Mouse (Mus musculus) liver, adult (tissue): Measurements from ENCODE around the gene Sos1.

Experiments
- GATA4 ChIP-seq: IDR thresholded peaks from 2 replicates; pipeline ENCODE4 v1.6.1; 2014; ENCODE audit warnings: mild to moderate bottlenecking, low read length; ENCODE audit not compliant: insufficient replicate concordance

Gene Sos1

GRCm38 (mm10) chr17:80390024-80390423 is 90.2 kb downstream of the Sos1 start:
- TF ChIP-seq GATA4: no peak

- TF ChIP-seq GATA4: no peak
Measured at GRCm38 (mm10) chr17:80385671-80386070, 94.6 kb downstream of the Sos1 start.

- no peak for TF ChIP-seq GATA4
Measured at GRCm38 (mm10) chr17:80373726-80374096, 106.5 kb downstream of the Sos1 start.

- no peak for TF ChIP-seq GATA4
Measured at GRCm38 (mm10) chr17:80372989-80373725, 107.1 kb downstream of the Sos1 start, which contains the start of gene Gm10190. TSS of gene Gm10190 (minus strand) at chr17:80373541.

- no peak for TF ChIP-seq GATA4
Measured at GRCm38 (mm10) chr17:80368606-80369005, 111.6 kb downstream of the Sos1 start.

GRCm38 (mm10) chr17:80367276-80367675 is 113.0 kb downstream of the Sos1 start:
- TF ChIP-seq GATA4: no peak

- TF ChIP-seq GATA4: no peak
Measured at GRCm38 (mm10) chr17:80360245-80360644, 120.0 kb downstream of the Sos1 start.

- no peak for TF ChIP-seq GATA4
Measured at GRCm38 (mm10) chr17:80347234-80347633, 133.0 kb downstream of the Sos1 start.

- no peak for TF ChIP-seq GATA4
Measured at GRCm38 (mm10) chr17:80346591-80347125, 133.6 kb downstream of the Sos1 start.

GRCm38 (mm10) chr17:80345277-80345676 is 135.0 kb downstream of the Sos1 start:
- no peak for TF ChIP-seq GATA4
